Mouse (Mus musculus) midbrain, embryonic 10.5 days (tissue): ENCODE measurements around the gene Otog. TPM values are rescaled to one million over a fixed set of nuclear protein-coding genes. Genes with fewer than 3 reads are reported as not detected.
A peak's percentile ranks its signal among the peaks of the same experiment; 100 is the strongest.

Source experiments
- DNase-seq: peaks from one replicate; pipeline ENCODE4 v3.0.0-alpha.2; 2017; ENCODE audit warnings: low spot score
- H3K27ac ChIP-seq: fragments of 300-500 bp; sonication (generic); replicated peaks from 2 replicates; pipeline ENCODE4 v1.5.1; 2016; ENCODE audit warnings: mild to moderate bottlenecking
- H3K27me3 ChIP-seq: fragments of 300-500 bp; sonication (generic); 2 replicates; pipeline ENCODE4 v1.6.1; 2016; ENCODE audit warnings: low read depth, mild to moderate bottlenecking; ENCODE audit not compliant: poor library complexity, severe bottlenecking
- H3K36me3 ChIP-seq: fragments of 300-500 bp; sonication (generic); 2 replicates; pipeline ENCODE4 v1.6.1; 2016; ENCODE audit warnings: mild to moderate bottlenecking, moderate library complexity
- H3K4me1 ChIP-seq: fragments of 300-500 bp; sonication (generic); 2 replicates; pipeline ENCODE4 v1.6.1; 2016
- H3K4me3 ChIP-seq: fragments of 300-500 bp; sonication (generic); 2 replicates; pipeline ENCODE4 v1.5.1; 2016; ENCODE audit warnings: mild to moderate bottlenecking, moderate library complexity
- H3K9me3 ChIP-seq: fragments of 300-500 bp; sonication (generic); replicated peaks from 2 replicates; pipeline ENCODE4 v1.6.1; 2016; ENCODE audit warnings: mild to moderate bottlenecking
- WGBS: fragments of 180-500 bp; shearing (Covaris S2); methylation state at CpG from one replicate; pipeline ENCODE4 v1.1.7; 2016; 5-methylcytosine and 5-hydroxymethylcytosine counted together
- polyA plus RNA-seq: library from polyadenylated mRNA; unstranded; fragments of >200 nt; fragmentation: Nextera tagmentation; extraction: Ambion mirVana; gene quantifications from 2 replicates; pipeline ENCODE4 v1.2.1, GENCODE M21; 2016

Gene Otog
- polyA plus RNA-seq, 1 experiment from 2014 or later: not detected

GRCm38 (mm10) chr7:46285161-46285839, 44.5 kb downstream of the Otog start:
- WGBS: 92% methylated on average over 12 of the region's 12 CpGs
- Histone ChIP-seq H3K36me3 (no peaks in the 10 kb centered on the region), H3K9me3 (no peaks in the 10 kb centered on the region), H3K4me3 (no peak overlapping the region), H3K27me3 (peaks cover 33% of the 10 kb centered on the region), H3K4me1 (peaks cover 2% of the 10 kb centered on the region; the same call in 1 of the 2 replicates), H3K27ac (no peak overlapping the region)
- DNase-seq: no peak

- peaks cover 2% of the 10 kb centered on the region; the same call in 1 of the 2 replicates for H3K4me1 ChIP-seq
- no peak for DNase-seq
- no peaks in the 10 kb centered on the region for H3K36me3 ChIP-seq
- 88% methylated on average over 4 of the region's 4 CpGs for WGBS
- no peaks in the 10 kb centered on the region for H3K9me3 ChIP-seq
- no peak overlapping the region for H3K27ac ChIP-seq
- no peak overlapping the region for H3K4me3 ChIP-seq
- H3K27me3 ChIP-seq: peaks cover 43% of the 10 kb centered on the region
Measured at GRCm38 (mm10) chr7:46286391-46286790, 45.6 kb downstream of the Otog start.

- no peak overlapping the region for H3K4me3 ChIP-seq
- 36% methylated on average over 8 of the region's 8 CpGs for WGBS
- H3K9me3 ChIP-seq: no peaks in the 10 kb centered on the region
- H3K27ac ChIP-seq: no peak overlapping the region
- H3K27me3 ChIP-seq: peaks cover 47% of the 10 kb centered on the region
- H3K36me3 ChIP-seq: no peaks in the 10 kb centered on the region
- DNase-seq: no peak
- H3K4me1 ChIP-seq: peaks cover 2% of the 10 kb centered on the region; the same call in 1 of the 2 replicates
Measured at GRCm38 (mm10) chr7:46287051-46287450, 46.3 kb downstream of the Otog start.

DNA sequence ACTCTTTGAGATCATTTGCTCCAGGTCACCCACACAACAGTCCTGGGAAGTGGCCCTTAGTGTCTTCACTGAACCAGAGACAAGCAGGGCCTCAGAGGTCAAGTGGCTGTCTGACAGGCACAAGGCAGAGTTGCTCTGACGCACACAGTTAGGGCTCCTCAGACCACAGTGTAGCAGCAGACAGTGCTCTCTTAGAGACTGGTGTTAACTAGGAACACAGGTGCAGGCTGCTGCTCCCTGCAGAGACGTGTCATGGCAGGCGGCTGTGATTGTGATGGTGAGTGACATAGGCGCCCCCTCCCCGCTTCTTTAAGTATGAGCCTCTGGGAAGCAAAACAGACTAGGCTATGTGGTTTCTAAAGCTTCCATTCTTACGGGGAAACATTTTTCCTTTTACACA, 55.5 kb downstream of the Otog start:
- DNase-seq: no peak
- Histone ChIP-seq H3K27me3 (peaks cover 77% of the 10 kb centered on the region), H3K4me3 (no peak overlapping the region), H3K4me1 (peaks cover 13% of the 10 kb centered on the region), H3K27ac (no peak overlapping the region), H3K9me3 (no peaks in the 10 kb centered on the region), H3K36me3 (no peaks in the 10 kb centered on the region)
- WGBS: 26% methylated on average over 6 of the region's 6 CpGs

GRCm38 (mm10) chr7:46301031-46301632, 60.3 kb downstream of the Otog start:
- H3K4me3 ChIP-seq: no peak overlapping the region
- 84% methylated on average over 12 of the region's 12 CpGs for WGBS
- no peak for DNase-seq
- H3K4me1 ChIP-seq: peaks cover 9% of the 10 kb centered on the region
- no peak overlapping the region for H3K27ac ChIP-seq
- H3K9me3 ChIP-seq: no peaks in the 10 kb centered on the region
- H3K27me3 ChIP-seq: peaks cover 67% of the 10 kb centered on the region
- H3K36me3 ChIP-seq: no peaks in the 10 kb centered on the region

GRCm38 (mm10) chr7:46313486-46313885, 72.7 kb downstream of the Otog start:
- H3K27me3 ChIP-seq: no peaks in the 10 kb centered on the region
- DNase-seq: no peak
- H3K36me3 ChIP-seq: no peaks in the 10 kb centered on the region
- H3K27ac ChIP-seq: no peak overlapping the region
- no peaks in the 10 kb centered on the region for H3K9me3 ChIP-seq
- 50% methylated on average over 6 of the region's 6 CpGs for WGBS
- no peak overlapping the region for H3K4me3 ChIP-seq
- H3K4me1 ChIP-seq: peaks cover 10% of the 10 kb centered on the region; the same call in 1 of the 2 replicates

- Histone ChIP-seq H3K36me3 (no peaks in the 10 kb centered on the region), H3K27ac (no peak overlapping the region), H3K27me3 (no peaks in the 10 kb centered on the region), H3K4me3 (no peak overlapping the region), H3K9me3 (no peaks in the 10 kb centered on the region), H3K4me1 (peaks cover 10% of the 10 kb centered on the region; the same call in 1 of the 2 replicates)
- 38% methylated on average over 4 of the region's 6 CpGs for WGBS
- no peak for DNase-seq
Measured at GRCm38 (mm10) chr7:46314220-46315009, 73.6 kb downstream of the Otog start.

GRCm38 (mm10) chr7:46315692-46316091, 74.9 kb downstream of the Otog start:
- Histone ChIP-seq H3K27ac (no peak overlapping the region), H3K4me3 (no peak overlapping the region), H3K9me3 (no peaks in the 10 kb centered on the region), H3K27me3 (no peaks in the 10 kb centered on the region), H3K36me3 (no peaks in the 10 kb centered on the region), H3K4me1 (peaks cover 10% of the 10 kb centered on the region; the same call in 1 of the 2 replicates)
- 73% methylated on average over 4 of the region's 4 CpGs for WGBS
- no peak for DNase-seq

DNA sequence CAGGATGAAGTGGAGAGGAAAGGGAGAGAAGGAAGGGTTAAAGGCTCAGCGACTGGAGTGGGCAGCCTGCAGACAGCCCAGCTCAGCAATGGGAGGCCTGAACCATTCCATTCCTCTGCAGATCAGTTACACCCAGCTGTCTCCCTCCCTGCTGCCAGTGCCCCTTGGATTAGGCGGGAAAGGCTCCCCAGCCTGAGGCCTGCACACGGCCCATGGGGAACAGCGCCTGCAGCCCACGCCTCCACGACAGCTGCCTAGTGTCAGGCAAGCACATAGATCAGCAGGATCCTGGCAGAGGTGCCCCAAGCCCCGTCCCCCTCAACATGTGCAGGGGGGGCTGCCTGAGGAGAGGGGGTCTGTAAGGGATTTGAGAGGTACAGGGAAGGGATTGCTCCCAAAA, 76.2 kb downstream of the Otog start:
- peaks cover 10% of the 10 kb centered on the region; the same call in 1 of the 2 replicates for H3K4me1 ChIP-seq
- 25% methylated on average over 7 of the region's 7 CpGs for WGBS
- no peak for DNase-seq
- 0 out of 2 replicates have a peak overlapping the region, but pooled peaks have one; percentile 17 for H3K27ac ChIP-seq
- H3K27me3 ChIP-seq: no peaks in the 10 kb centered on the region
- H3K36me3 ChIP-seq: no peaks in the 10 kb centered on the region
- H3K9me3 ChIP-seq: no peaks in the 10 kb centered on the region
- no peak overlapping the region for H3K4me3 ChIP-seq

DNA sequence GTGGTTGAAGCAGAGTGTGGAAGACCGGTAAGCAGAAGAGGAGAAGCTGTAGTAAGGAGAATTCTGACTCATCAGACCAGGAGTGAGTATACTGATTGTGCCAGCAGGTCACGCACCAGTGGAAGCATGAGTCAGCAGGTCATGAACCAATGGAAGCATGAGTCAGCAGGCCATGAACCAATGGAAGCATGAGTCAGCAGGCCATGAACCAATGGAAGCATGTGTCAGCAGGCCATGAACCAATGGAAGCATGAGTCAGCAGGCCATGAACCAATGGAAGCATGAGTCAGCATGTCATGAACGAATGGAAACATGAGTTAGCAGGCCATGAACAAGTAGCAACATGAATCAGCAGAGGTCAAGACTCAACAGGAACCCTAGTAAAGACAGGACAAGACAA, 80.5 kb downstream of the Otog start:
- Histone ChIP-seq H3K27ac (no peak overlapping the region), H3K27me3 (no peaks in the 10 kb centered on the region), H3K36me3 (no peaks in the 10 kb centered on the region), H3K9me3 (no peaks in the 10 kb centered on the region), H3K4me3 (no peak overlapping the region), H3K4me1 (peaks cover 3% of the 10 kb centered on the region; the same call in 1 of the 2 replicates)
- 79% methylated on average over 3 of the region's 3 CpGs for WGBS
- DNase-seq: no peak

GRCm38 (mm10) chr7:46327896-46328295, 87.1 kb downstream of the Otog start:
- H3K9me3 ChIP-seq: no peaks in the 10 kb centered on the region
- no peaks in the 10 kb centered on the region for H3K4me1 ChIP-seq
- no peak for DNase-seq
- H3K36me3 ChIP-seq: no peaks in the 10 kb centered on the region
- H3K4me3 ChIP-seq: no peak overlapping the region
- H3K27ac ChIP-seq: no peak overlapping the region
- H3K27me3 ChIP-seq: no peaks in the 10 kb centered on the region
- 76% methylated on average over 4 of the region's 4 CpGs for WGBS

DNA sequence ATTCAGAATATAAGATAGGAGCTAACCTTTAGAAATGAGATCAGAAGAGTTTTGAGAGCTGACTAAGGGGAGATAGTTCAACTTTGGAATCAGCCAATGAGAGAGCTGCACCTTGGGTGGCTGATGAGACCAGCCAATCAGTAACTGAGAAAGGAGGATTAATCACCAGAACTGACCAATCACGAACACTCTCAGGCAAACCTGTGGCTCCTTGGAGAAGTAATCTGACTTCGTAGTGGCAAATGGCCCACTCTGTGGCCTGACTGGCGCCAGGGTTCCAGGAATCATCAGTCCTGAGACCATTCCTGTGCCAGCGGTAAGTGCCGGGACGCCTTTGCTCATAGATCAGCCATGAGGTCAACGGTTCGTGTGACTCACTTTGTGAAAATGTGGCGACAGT, 96.6 kb downstream of the Otog start:
- no peaks in the 10 kb centered on the region for H3K4me1 ChIP-seq
- H3K27ac ChIP-seq: no peak overlapping the region
- DNase-seq: no peak
- no peaks in the 10 kb centered on the region for H3K27me3 ChIP-seq
- H3K4me3 ChIP-seq: no peak overlapping the region
- H3K9me3 ChIP-seq: 0 out of 2 replicates have a peak, but pooled peaks cover 4% of the 10 kb centered on the region
- 93% methylated on average over 9 of the region's 9 CpGs for whole genome bisulfite sequencing
- no peaks in the 10 kb centered on the region for H3K36me3 ChIP-seq
